Mouse (Mus musculus): ENCODE measurements at regions not wholly inside any gene's neighbourhood (a gene's known extent, or its start where the extent isn't known, plus 50 kb on each side); places are given as distances from the start of the nearest gene placed in this dataset.

GRCm38 (mm10) chr16:87028516-87029145 is 325.4 kb upstream of the N6amt1 start:
- H3K36me3 ChIP-seq (ENCODE audit: control insufficient read depth, insufficient read depth, low read length) = no peaks in the 10 kb centered on the region
- no peaks in the 10 kb centered on the region for H3K4me1 ChIP-seq (ENCODE audit: control insufficient read depth, insufficient read depth, insufficient read length, low read length)
- no peaks in the 10 kb centered on the region for H3K27me3 ChIP-seq (ENCODE audit: control insufficient read depth, insufficient read depth, low read length)
- H3K4me3 ChIP-seq (ENCODE audit: low read depth, low read length) = no peak overlapping the region
- WGBS = 73% methylated on average over 5 of the region's 5 CpGs
- TF ChIP-seq CTCF (IDR thresholded peaks at IDR 0.05; ENCODE audit: extremely low read depth, insufficient read length, insufficient replicate concordance, low read depth, low read length) (no peak), POLR2A (IDR thresholded peaks at IDR 0.05; ENCODE audit: low read depth, low read length) (no peak)
- H3K27ac ChIP-seq (ENCODE audit: insufficient read depth, low read depth, low read length) = no peak overlapping the region

DNA sequence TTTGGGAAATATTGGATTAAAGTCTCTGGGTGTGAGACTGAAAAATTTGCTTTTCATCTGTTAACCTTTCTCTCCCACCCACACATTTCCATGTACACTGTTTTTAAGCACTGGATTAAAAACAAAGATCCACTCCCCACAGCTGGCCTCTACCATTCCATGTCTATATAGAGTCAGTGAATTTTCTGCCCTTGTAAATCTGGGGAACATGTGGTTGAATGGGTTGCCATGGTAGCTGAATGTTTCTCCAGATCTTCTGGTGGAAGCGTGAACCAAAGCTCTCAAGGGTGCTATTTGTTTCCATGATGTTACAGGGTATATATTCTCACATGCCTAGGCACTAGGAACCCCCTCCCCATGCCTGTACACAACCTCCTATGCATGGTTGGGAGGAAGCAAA is 326.4 kb upstream of the N6amt1 start:
- Histone ChIP-seq H3K27me3 (ENCODE audit: control insufficient read depth, insufficient read depth, low read length) (no peaks in the 10 kb centered on the region), H3K36me3 (ENCODE audit: control insufficient read depth, insufficient read depth, low read length) (no peaks in the 10 kb centered on the region), H3K27ac (ENCODE audit: insufficient read depth, low read depth, low read length) (no peak overlapping the region), H3K4me1 (ENCODE audit: control insufficient read depth, insufficient read depth, insufficient read length, low read length) (no peaks in the 10 kb centered on the region), H3K4me3 (ENCODE audit: low read depth, low read length) (no peak overlapping the region)
- WGBS = 73% methylated on average over 1 of the region's 1 CpGs
- TF ChIP-seq POLR2A (IDR thresholded peaks at IDR 0.05; ENCODE audit: low read depth, low read length) = no peak
- TF ChIP-seq CTCF (IDR thresholded peaks at IDR 0.05; ENCODE audit: extremely low read depth, insufficient read length, insufficient replicate concordance, low read depth, low read length) = no peak

DNA sequence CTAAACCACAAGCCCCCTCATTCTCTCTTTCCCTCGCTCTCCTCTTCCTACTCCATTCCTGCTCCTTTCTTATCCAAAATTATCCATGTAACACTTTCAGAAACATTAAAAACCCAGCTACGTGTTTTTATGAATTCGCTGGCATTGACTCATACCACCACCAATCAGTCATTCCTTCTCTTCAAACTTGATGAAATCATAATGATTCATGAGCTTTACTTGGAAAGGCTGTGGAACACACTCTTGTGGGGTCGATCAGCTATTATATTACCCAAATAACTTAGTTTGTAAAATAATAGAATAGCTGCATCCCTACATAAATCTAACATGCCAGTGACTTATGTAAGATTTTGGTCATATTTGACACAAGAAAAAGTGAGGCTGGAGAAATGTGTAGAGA is 331.9 kb upstream of the N6amt1 start:
- Histone ChIP-seq H3K27ac (ENCODE audit: insufficient read depth, low read depth, low read length) (no peak overlapping the region), H3K36me3 (ENCODE audit: control insufficient read depth, insufficient read depth, low read length) (no peaks in the 10 kb centered on the region), H3K27me3 (ENCODE audit: control insufficient read depth, insufficient read depth, low read length) (no peaks in the 10 kb centered on the region), H3K4me1 (ENCODE audit: control insufficient read depth, insufficient read depth, insufficient read length, low read length) (no peaks in the 10 kb centered on the region), H3K4me3 (ENCODE audit: low read depth, low read length) (no peak overlapping the region)
- 88% methylated on average over 4 of the region's 4 CpGs for WGBS
- no peak for TF ChIP-seq POLR2A (IDR thresholded peaks at IDR 0.05; ENCODE audit: low read depth, low read length)
- no peak for TF ChIP-seq CTCF (IDR thresholded peaks at IDR 0.05; ENCODE audit: extremely low read depth, insufficient read length, insufficient replicate concordance, low read depth, low read length)

DNA sequence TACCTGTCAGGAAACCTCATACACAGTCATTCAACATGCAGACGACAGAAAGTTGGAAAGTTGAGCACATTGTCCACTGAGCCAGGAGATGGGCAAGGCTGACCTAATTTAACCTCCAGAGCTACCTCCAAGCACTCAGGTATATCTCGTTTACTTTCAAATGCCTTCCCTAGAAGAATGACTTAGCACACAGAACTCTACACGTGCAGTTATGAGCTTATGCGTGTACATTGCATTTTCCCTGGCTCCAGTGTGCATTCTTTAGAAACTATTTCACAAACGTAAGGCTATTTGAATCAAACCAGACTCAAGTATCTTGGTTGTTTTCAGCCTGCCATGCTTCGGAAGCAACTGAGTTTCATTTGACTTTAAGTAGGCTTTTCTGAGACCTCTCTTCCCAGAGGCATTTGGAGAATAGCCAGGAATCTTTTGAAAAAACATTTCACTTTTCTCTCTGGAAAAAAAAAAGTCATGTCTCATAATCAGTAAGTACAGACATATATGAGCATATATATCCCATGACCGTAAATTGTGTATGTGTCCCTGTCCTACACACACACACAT is 336.8 kb upstream of the N6amt1 start:
- no peak overlapping the region for H3K27ac ChIP-seq (ENCODE audit: insufficient read depth, low read depth, low read length)
- no peaks in the 10 kb centered on the region for H3K27me3 ChIP-seq (ENCODE audit: control insufficient read depth, insufficient read depth, low read length)
- H3K4me1 ChIP-seq (ENCODE audit: control insufficient read depth, insufficient read depth, insufficient read length, low read length) = no peaks in the 10 kb centered on the region
- no peak for TF ChIP-seq POLR2A (IDR thresholded peaks at IDR 0.05; ENCODE audit: low read depth, low read length)
- TF ChIP-seq CTCF (IDR thresholded peaks at IDR 0.05; ENCODE audit: extremely low read depth, insufficient read length, insufficient replicate concordance, low read depth, low read length) = no peak
- WGBS = 66% methylated on average over 7 of the region's 7 CpGs
- H3K4me3 ChIP-seq (ENCODE audit: low read depth, low read length) = no peak overlapping the region
- no peaks in the 10 kb centered on the region for H3K36me3 ChIP-seq (ENCODE audit: control insufficient read depth, insufficient read depth, low read length)

DNA sequence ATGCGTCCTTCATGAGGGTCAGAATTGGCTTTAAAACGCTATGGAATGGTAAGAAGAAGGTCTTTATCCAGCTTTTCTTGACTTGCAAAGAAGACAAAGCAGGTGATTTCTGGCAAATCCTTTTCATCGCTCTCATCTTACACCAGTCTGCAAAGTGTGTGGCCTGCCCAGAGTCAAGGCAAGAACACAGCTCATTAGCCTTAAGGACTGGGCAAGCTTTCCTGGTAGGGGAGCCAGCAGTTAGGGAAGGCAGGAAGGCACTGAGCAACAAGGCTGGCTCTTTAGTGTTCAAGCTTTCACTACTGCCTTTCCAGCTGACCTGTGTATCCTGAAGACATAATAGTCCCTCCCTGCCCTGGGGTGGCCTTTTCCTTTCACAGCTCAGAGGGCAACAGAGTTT is 352.4 kb upstream of the N6amt1 start:
- no peaks in the 10 kb centered on the region for H3K36me3 ChIP-seq (ENCODE audit: control insufficient read depth, insufficient read depth, low read length)
- no peaks in the 10 kb centered on the region for H3K4me1 ChIP-seq (ENCODE audit: control insufficient read depth, insufficient read depth, insufficient read length, low read length)
- no peaks in the 10 kb centered on the region for H3K27me3 ChIP-seq (ENCODE audit: control insufficient read depth, insufficient read depth, low read length)
- H3K4me3 ChIP-seq (ENCODE audit: low read depth, low read length) = no peak overlapping the region
- WGBS = 75% methylated on average over 3 of the region's 3 CpGs
- TF ChIP-seq POLR2A (IDR thresholded peaks at IDR 0.05; ENCODE audit: low read depth, low read length) (no peak), CTCF (IDR thresholded peaks at IDR 0.05; ENCODE audit: extremely low read depth, insufficient read length, insufficient replicate concordance, low read depth, low read length) (no peak)
- H3K27ac ChIP-seq (ENCODE audit: insufficient read depth, low read depth, low read length) = no peak overlapping the region

- WGBS = 51% methylated on average over 3 of the region's 3 CpGs
- no peaks in the 10 kb centered on the region for H3K36me3 ChIP-seq (ENCODE audit: control insufficient read depth, insufficient read depth, low read length)
- TF ChIP-seq CTCF (IDR thresholded peaks at IDR 0.05; ENCODE audit: extremely low read depth, insufficient read length, insufficient replicate concordance, low read depth, low read length) (no peak), POLR2A (IDR thresholded peaks at IDR 0.05; ENCODE audit: low read depth, low read length) (no peak)
Measured at GRCm38 (mm10) chr16:87001135-87001534, 352.9 kb upstream of the N6amt1 start.

DNA sequence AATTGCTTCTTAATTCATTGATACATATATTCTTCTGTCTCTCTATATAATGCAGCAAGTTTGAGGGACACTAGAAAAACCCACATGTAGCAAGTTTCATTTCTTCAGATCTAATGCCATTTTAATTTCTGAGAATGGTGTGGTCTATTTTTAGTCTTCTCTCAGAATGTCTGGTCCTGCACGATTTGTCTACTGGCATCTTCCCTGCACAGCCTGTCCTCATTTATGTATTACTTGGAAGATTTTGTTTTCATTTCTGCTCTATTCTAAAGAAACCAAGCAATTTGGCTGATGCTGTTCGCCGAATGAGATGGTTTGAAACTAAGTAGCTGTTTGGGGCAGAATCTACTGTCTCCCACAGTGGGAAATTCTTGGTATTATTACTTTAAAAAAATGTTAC is 382.3 kb upstream of the N6amt1 start:
- Histone ChIP-seq H3K27ac (ENCODE audit: insufficient read depth, low read depth, low read length) (no peak overlapping the region), H3K4me3 (ENCODE audit: low read depth, low read length) (no peak overlapping the region), H3K27me3 (ENCODE audit: control insufficient read depth, insufficient read depth, low read length) (no peaks in the 10 kb centered on the region), H3K4me1 (ENCODE audit: control insufficient read depth, insufficient read depth, insufficient read length, low read length) (no peaks in the 10 kb centered on the region), H3K36me3 (ENCODE audit: control insufficient read depth, insufficient read depth, low read length) (no peaks in the 10 kb centered on the region)
- TF ChIP-seq CTCF (IDR thresholded peaks at IDR 0.05; ENCODE audit: extremely low read depth, insufficient read length, insufficient replicate concordance, low read depth, low read length) (no peak), POLR2A (IDR thresholded peaks at IDR 0.05; ENCODE audit: low read depth, low read length) (no peak)
- WGBS = 76% methylated on average over 3 of the region's 3 CpGs

More at GRCm38 (mm10) chr16:87001135-87001534, 352.9 kb upstream of the N6amt1 start:
- no peaks in the 10 kb centered on the region for H3K27me3 ChIP-seq (ENCODE audit: control insufficient read depth, insufficient read depth, low read length)
- no peak overlapping the region for H3K4me3 ChIP-seq (ENCODE audit: low read depth, low read length)
- H3K27ac ChIP-seq (ENCODE audit: insufficient read depth, low read depth, low read length) = no peak overlapping the region
- H3K4me1 ChIP-seq (ENCODE audit: control insufficient read depth, insufficient read depth, insufficient read length, low read length) = no peaks in the 10 kb centered on the region
